Mouse (Mus musculus) layer of hippocampus, adult 11-12 months (tissue): ENCODE results near the gene Gm7534.
"Not testable (repeated sequence)": the region's sequence is repeated elsewhere in the genome, so short reads cannot be mapped to it uniquely, and the experiment has no call there.

Experiments
- DNase-seq: peaks from one replicate; pipeline ENCODE4 v3.0.0; 2022; ENCODE audit warnings: low spot score

The Gm7534 gene

DNA sequence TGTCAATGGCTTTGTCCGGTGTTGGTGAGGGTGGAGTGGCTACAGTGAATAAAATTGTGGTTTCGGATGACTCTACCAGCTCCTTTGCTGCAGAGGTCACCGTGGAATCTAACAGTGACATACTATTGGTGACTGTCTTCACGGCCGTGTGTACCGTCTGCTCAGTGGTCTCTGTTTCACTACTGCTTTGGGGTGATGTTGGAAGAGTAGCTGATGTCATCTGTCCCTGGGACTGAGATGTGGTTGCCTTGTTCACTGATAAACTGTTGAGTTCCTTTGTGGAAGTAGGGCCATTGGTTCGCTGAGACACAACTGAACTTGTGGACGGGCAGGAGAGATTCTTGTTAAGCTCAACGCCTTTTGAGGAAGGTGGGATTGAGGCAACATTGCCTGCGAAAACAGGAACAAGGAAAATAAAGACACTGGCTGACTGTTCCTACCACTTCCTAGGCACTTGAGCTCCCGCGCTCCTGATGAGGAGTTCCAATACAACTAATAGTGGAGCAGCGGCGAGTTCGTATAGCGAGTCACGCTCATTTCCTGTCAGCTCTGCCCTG is 614 bp upstream of the Gm7534 start:
- DNase-seq = no peak

- no peak for DNase-seq
These were observed 3.4 kb downstream of the Gm7534 start for GRCm38 (mm10) chr4:134199371-134199770.

DNA sequence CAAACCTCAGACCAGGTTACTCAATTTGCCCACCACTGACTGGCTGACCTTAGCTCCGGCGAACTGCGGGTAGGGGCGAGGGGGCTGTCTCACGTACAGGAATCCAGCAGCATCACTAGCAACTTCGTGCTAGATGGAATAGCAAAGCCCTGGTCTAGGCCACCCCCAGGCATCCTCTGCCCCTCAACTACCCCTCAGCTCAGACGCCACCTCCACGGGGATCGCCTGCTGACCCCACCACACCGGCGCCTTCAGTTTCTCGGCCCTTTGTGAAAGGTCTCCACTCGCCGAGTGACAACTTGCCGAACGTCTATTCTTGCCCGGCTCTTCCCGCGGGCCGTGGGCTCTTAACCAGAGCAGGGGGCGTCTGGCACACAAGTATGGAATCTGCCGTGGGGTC is 16.5 kb downstream of the Gm7534 start:
- no peak for DNase-seq

GRCm38 (mm10) chr4:134185569-134185968 is 17.2 kb downstream of the Gm7534 start:
- no peak for DNase-seq

DNA sequence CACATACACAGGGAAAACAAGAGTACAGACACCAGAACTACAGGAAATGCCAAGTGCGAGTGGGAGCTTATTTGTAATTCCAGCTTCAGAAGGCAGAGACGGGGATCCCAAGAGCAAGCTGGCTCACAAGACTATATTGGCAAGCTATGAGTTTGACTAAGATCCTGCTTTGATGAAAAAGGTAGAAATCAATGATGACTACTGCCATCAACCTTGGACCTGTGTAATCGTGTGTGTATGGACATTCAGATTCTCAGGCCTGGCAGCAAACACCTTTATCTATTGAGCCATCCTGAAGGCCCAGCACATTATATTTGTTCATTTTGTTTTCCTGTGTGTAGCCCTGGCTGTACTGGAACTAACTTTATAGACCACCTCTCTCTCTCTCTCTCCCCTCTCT is 19.1 kb downstream of the Gm7534 start:
- DNase-seq = no peak

DNA sequence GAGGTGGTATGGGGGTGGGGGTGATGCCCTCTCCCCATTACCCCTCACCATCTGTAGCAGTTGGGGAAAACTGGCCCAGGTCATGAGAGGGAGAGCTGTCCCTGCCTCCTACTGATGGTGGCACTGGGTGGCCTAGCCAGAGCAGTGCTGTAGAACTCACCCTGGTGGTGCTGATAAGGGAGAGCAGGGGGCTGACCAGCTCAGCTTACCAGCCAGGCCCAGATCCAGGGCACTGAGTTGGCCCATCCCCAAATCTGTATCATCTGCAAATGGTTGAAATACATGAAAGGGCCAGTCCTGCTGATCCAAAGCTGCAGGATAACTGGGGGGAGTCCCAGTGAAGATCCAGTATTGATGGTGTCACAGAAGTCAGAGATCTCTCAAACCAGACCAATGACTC is 21.0 kb downstream of the Gm7534 start:
- DNase-seq = no peak

- no peak for DNase-seq
These were observed 21.7 kb downstream of the Gm7534 start for GRCm38 (mm10) chr4:134181112-134181511.

DNA sequence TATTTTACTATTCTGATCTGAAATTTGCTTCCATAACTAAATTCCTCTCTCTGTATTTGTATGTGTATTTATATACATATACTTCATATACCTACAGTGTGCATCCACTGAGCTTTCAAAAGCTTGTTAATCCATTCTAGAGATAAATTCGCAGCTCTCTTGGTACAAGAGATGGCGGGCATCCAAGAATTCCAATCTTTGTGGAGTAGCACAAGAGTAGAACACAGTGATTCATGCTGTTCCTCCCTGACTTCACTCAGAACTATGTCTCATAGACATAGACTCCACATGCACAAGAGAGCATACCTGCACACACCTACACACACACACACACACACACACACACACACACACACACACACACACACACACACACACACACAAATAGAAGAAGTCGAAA is 30.4 kb downstream of the Gm7534 start:
- DNase-seq = peak; percentile 16

DNA sequence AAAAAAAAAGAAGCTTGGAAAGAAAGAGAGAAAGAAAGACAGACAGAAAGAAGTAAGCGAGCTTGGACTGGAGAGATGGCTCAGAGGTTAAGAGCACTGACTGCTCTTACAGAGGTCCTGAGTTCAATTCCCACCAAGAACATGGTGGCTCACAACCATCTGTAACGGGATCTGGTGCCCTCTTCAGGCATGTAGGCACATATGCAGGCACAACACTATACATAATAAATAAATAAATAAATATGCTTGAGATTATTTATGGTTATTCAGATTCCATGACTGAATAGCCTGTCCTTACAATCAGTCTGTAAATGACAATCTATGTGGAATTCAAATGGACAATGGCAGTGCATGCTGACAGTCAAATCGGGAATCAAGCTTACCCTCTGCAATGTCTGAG is 35.9 kb downstream of the Gm7534 start:
- DNase-seq = no peak

- no peak for DNase-seq
These were observed 37.0 kb downstream of the Gm7534 start for GRCm38 (mm10) chr4:134165548-134166465.

- no peak for DNase-seq
These were observed 37.8 kb downstream of the Gm7534 start for GRCm38 (mm10) chr4:134165024-134165423.

GRCm38 (mm10) chr4:134164591-134164990 is 38.2 kb downstream of the Gm7534 start:
- DNase-seq = no peak

- peak; percentile 19 for DNase-seq
These were observed 42.7 kb downstream of the Gm7534 start for GRCm38 (mm10) chr4:134160071-134160470.

DNA sequence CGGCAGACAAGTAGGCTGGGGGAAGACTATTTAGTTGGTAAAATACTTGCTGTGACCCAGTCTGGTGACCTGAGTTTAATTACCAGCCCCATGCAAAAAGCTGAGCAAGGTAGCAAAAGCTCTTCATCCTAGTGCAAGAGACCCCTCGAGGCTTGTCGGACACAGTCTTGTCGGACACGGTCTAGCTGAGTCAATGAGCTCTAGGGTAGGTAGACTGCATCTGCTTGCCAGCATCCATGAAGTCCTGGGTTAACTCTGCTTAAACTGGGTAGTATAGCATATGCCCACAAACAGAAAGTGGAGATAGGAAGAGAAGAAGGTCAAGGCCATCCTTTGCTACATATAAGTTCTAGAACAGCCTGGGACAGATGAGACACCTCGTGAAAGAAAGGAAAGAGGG is 44.0 kb downstream of the Gm7534 start:
- no peak for DNase-seq

DNA sequence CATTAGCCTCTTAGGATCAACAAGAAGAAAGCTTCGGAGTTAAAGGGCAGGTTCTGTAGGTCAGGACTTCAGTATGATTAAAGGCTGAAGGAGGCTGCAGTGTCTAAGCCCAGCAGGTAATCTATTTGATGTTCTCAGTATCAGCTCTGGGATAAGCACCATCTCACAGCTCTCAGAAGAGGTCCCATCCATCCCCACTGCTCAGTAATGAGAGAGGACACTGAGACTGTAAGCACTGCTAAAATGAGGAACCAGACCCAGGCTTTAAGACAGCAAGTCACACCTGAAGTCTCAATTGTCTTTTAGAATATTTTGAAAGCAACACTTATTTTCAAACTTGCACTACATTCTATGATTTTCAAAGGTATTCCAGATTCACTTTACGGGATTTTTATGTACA is 45.2 kb downstream of the Gm7534 start:
- no peak for DNase-seq

DNA sequence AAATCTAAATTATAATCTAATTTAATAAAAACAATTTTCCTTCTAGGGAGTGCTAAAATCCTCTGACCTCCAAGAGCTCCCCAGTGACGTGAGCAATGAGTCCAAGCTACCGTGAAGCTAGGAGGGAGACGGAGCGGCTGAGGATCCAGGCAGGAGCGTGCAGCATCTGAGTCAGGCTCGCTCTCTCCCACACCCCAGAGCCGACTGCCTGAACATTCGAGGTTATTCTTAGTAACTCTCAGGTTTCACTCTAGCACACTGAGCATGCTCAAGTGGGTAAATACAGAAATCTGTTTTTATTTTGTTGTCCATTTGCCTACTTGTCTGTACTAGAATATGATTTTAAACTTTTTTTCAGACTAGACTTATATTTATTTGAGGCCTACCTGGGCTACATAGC is 46.1 kb downstream of the Gm7534 start:
- peak; percentile 24 for DNase-seq

DNA sequence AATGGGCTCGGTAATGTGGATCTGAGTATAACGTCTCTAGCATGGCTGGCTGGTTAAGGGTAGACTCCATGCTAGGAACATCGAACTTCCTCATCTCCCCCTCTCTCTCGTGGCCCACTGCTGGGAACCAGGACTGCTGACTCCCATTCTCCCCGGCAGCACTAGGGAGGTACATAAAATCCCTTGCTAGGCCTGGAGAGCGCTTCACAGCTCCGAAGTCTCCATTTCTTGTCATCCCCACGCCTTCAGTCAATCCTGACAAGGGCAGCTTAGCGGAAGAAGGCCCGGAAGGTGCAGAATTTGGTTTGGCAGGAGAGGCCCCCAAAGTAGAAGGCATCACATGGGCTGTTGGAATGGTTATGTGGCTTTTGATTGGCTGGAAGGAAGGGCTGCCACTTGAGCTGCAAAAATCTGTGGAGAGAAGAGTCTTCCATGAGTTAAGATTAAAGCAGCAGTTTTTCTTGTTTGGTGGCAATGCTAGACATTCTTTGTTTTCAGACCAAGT is 46.8 kb downstream of the Gm7534 start:
- no peak for DNase-seq

- DNase-seq = no peak
These were observed 47.3 kb downstream of the Gm7534 start for GRCm38 (mm10) chr4:134155531-134155930.

DNA sequence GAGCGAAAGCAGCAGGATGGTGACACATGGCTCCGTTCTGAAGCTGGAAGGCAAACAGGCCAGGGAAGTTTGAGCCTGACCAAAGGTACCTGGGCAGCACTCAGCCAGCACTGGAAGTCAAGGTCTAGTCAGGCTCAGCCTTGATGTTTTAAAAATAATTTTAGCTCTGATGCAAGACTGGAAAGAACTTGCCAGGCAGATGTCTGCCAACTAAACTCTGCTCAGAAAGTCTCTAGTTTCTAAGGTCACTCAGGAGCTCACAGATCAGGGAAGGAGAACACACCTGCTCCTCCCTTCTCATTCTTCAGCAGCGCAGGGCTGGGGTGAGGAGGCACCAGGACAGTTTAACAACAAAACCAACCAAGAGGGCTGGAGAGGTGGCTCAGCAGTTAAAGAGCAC is 48.5 kb downstream of the Gm7534 start:
- no peak for DNase-seq

DNA sequence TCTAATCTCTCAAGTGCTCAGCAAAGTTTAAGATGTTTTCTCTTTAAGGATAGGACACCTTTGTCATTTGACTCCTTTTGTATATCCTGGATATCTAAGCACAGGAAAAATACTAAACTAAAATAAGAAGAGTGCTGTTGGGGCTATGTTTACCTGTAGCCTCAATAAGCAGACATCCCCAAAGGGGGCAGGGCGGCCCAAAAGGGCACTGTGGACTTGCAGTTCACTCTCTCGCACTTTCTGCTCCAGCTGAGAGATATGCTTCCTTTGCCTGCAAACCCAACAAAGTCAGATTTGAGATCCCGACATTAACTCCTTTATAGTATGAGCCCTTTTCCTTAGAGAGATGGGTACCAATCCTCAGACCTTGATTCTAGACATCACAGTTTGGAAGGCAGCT is 49.1 kb downstream of the Gm7534 start:
- DNase-seq = no peak

GRCm38 (mm10) chr4:134152112-134152511 is 50.7 kb downstream of the Gm7534 start:
- DNase-seq = no peak

DNA sequence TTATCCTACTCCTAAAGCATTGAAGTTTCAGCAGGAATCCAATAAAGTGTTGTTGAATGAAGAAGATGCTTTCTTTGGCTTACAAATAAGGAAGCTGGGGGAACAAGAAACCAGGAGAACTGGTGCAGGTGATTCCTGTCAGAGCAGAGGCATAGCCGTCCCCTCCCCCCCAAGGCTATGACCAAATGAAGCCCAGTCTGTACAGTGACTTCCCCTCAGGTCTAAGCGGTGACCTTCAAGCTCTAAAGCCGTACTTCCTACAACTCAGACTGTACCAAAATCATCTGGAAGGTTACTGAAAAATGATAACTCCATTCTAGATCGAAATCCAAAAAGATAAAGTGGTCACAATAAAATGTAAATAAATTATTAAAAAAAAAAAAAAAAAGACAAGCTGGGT is 53.4 kb downstream of the Gm7534 start:
- no peak for DNase-seq

DNA sequence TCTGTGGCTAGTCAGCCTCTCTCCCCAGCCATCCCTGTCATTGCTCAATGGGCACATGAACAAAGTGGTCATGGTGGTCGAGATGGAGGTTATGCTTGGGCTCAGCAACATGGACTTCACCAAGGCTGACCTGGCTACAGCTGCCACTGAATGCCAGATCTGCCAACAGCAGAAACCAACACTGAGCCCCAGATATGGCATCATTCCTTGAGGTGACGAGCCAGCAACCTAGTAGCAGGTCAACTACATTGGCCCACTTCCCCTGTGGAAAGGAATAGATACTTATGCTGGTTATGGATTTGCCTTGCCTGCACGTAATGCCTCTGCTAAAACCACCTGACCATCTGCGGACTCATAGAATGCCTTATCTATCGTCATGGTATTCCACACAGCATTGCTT is 58.5 kb downstream of the Gm7534 start:
- DNase-seq = not testable (repeated sequence)
